Mouse (Mus musculus): ENCODE results near the gene Abcd3.

- TF ChIP-seq CTCF (IDR thresholded peaks at IDR 0.05; ENCODE audit: control insufficient read depth, insufficient read depth, insufficient replicate concordance, low read depth, low read length) (no peak), POLR2A (IDR thresholded peaks at IDR 0.05; ENCODE audit: control insufficient read depth, low read depth, low read length) (no peak)
These were observed 76.3 kb downstream of the Abcd3 start for GRCm38 (mm10) chr3:121738742-121739342.
